8 mouse cellular contexts compared by ENCODE assay signal in the genomic region with DNA sequence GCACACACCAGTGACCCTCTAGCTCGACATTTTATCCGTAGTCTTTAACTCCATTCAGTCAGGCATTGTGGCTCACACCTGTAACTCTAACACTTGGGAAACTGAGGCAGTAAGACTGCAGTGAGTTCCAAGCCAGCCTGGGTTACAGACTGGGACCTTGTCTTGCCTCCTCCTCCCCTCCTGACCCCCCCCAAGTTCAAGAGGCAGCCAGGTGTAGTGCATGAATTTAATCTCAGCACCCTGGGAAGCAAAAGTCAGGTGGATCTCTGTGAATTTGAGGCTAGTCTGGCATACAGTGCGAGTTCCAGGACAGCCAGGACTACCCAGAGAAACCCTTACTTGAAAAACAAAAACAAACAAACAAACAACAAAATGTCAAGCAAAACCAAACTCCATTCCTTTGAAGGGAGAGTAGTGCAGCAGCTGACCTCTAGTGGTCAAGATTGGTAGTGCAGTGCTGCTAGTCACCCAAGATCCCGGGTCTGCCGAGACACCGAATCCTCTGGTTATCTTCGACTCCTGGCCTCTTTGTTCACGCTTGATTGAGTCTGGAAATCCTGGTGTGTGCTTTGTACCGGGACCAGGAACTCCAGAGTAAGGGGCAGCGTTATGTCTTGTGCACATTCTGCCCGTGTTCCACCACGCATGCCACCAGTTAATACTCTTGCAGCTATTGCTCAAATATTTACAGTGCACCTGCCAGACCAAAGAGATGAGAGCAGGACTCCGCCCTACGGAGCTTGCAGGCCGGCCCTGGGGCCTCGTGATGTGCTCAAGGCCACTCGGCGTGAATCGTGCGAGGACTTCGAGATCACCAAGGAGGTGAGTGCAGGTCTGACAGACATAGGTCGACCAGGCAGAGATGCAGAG. TPM values are rescaled to one million over a fixed set of nuclear protein-coding genes. Genes with fewer than 3 reads are reported as not detected.
DNase-seq lines count a peak whose midpoint lies in the region; ATAC-seq and TF ChIP-seq lines count a peak whose summit lies in the region.

No protein-coding gene starts in this region.

- peak overlapping the region; percentile 26; the same call in 1 of the 2 replicates for H3K9ac ChIP-seq in intestine, postnatal 0 days (ENCODE audit: low read depth, low read length)
- H3K9ac ChIP-seq in limb, embryonic 13.5 days, result no peak overlapping the region
- H3K9ac ChIP-seq in midbrain, embryonic 15.5 days, result peak overlapping the region; percentile 30

- no peaks in the 10 kb centered on the region for H3K9me3 ChIP-seq in intestine, postnatal 0 days (ENCODE audit: control insufficient read depth)
- H3K9me3 ChIP-seq in limb, embryonic 13.5 days, result no peaks in the 10 kb centered on the region
- H3K9me3 ChIP-seq in midbrain, embryonic 15.5 days, result no peaks in the 10 kb centered on the region

- H3K4me2 ChIP-seq in intestine, postnatal 0 days (replicated peaks; ENCODE audit: low read depth), result peak overlapping the region; percentile 66
- H3K4me2 ChIP-seq in limb, embryonic 13.5 days (replicated peaks), result peak overlapping the region; percentile 45
- peak overlapping the region; percentile 45 for H3K4me2 ChIP-seq in midbrain, embryonic 15.5 days

- peaks cover 6% of the 10 kb centered on the region; the same call in 1 of the 2 replicates for H3K36me3 ChIP-seq in intestine, postnatal 0 days (ENCODE audit: control insufficient read depth, insufficient read depth)
- no peaks in the 10 kb centered on the region for H3K36me3 ChIP-seq in limb, embryonic 13.5 days
- H3K36me3 ChIP-seq in midbrain, embryonic 15.5 days (replicated peaks), result no peaks in the 10 kb centered on the region
- no peaks in the 10 kb centered on the region for H3K36me3 ChIP-seq in spleen, adult 2 months (ENCODE audit: control insufficient read depth, insufficient read depth, low read length)

- peak overlapping the region; percentile 14; the same call in 1 of the 2 replicates for H3K4me3 ChIP-seq in intestine, postnatal 0 days (ENCODE audit: low read depth, low read length)
- no peak overlapping the region for H3K4me3 ChIP-seq in limb, embryonic 13.5 days
- H3K4me3 ChIP-seq in midbrain, embryonic 15.5 days, result peak overlapping the region; percentile 21
- H3K4me3 ChIP-seq in spleen, adult 2 months (ENCODE audit: extremely low read depth, insufficient read depth, insufficient read length), result no peak overlapping the region

- peak overlapping the region; percentile 93 for H3K27ac ChIP-seq in intestine, postnatal 0 days (ENCODE audit: low read depth, low read length)
- no peak overlapping the region for H3K27ac ChIP-seq in limb, embryonic 13.5 days
- no peak overlapping the region for H3K27ac ChIP-seq in midbrain, embryonic 15.5 days
- no peak overlapping the region for H3K27ac ChIP-seq in spleen, adult 2 months (ENCODE audit: insufficient read depth, low read length)

- no peak for TF ChIP-seq POLR2A in spleen, adult 2 months (IDR thresholded peaks at IDR 0.05; ENCODE audit: low read depth, low read length)

- DNase-seq in urinary bladder, adult 18-20 months (ENCODE audit: low spot score in 2 of 2), result peak; percentile 39 to 75
- DNase-seq in urinary bladder, adult 2 months (ENCODE audit: low spot score), result no peak
- peak; percentile 86 for DNase-seq in embryo, embryonic 10.5 days (ENCODE audit: low spot score)
- peak; percentile 52 to 55 for DNase-seq in gastrocnemius, postnatal 36 days
- DNase-seq in spleen, adult 2 months (ENCODE audit: low read depth in 1 of 2, low spot score in 2 of 2), result peak; percentile 41 to 58

- intact Hi-C loops in gastrocnemius, postnatal 36 days (cut with DNase I), result loop anchor here (5.0 kb wide), 1 partner anchor 40 kb away; a partner anchor contains a TSS

- H3K27me3 ChIP-seq in intestine, postnatal 0 days (replicated peaks; ENCODE audit: control insufficient read depth, insufficient read depth, low read length), result no peaks in the 10 kb centered on the region
- H3K27me3 ChIP-seq in limb, embryonic 13.5 days, result peaks cover 16% of the 10 kb centered on the region
- no peaks in the 10 kb centered on the region for H3K27me3 ChIP-seq in midbrain, embryonic 15.5 days (replicated peaks)
- no peaks in the 10 kb centered on the region for H3K27me3 ChIP-seq in spleen, adult 2 months (ENCODE audit: control insufficient read depth, insufficient read depth, low read length)

- TF ChIP-seq CTCF in intestine, postnatal 0 days (IDR thresholded peaks at IDR 0.05; ENCODE audit: low read depth), result peak; percentile 97
- peak; percentile 84; the same call in 1 of the 2 replicates for TF ChIP-seq CTCF in spleen, adult 2 months (IDR thresholded peaks at IDR 0.05; ENCODE audit: extremely low read depth, insufficient read depth, insufficient read length, insufficient replicate concordance)

- H3K4me1 ChIP-seq in intestine, postnatal 0 days (replicated peaks; ENCODE audit: control insufficient read depth, insufficient read depth, low read length), result peaks cover 8% of the 10 kb centered on the region; the same call in 1 of the 2 replicates
- H3K4me1 ChIP-seq in limb, embryonic 13.5 days, result peaks cover 33% of the 10 kb centered on the region
- peaks cover 12% of the 10 kb centered on the region; the same call in 1 of the 2 replicates for H3K4me1 ChIP-seq in midbrain, embryonic 15.5 days
- H3K4me1 ChIP-seq in spleen, adult 2 months (ENCODE audit: control insufficient read depth, insufficient read depth, insufficient read length), result peaks cover 5% of the 10 kb centered on the region; the same call in 1 of the 2 replicates

- ATAC-seq in intestine, postnatal 0 days, result peak; percentile 36
- ATAC-seq in limb, embryonic 13.5 days (ENCODE audit: low FRiP score, low read depth), result no peak
- ATAC-seq in midbrain, embryonic 15.5 days (replicated peaks), result peak; percentile 61

- 10% methylated on average over 22 of the region's 22 CpGs for WGBS in intestine, postnatal 0 days
- WGBS in limb, embryonic 13.5 days, result 19% methylated on average over 22 of the region's 22 CpGs
- 19% methylated on average over 22 of the region's 22 CpGs for WGBS in midbrain, embryonic 15.5 days
- 33% methylated on average over 22 of the region's 22 CpGs for WGBS in spleen, adult 2 months

RNA-seq across cellular contexts. Expression of a gene that starts 13.8 kb away (rescaled TPM):
- 0.06 and 0.08 TPM in 2 replicates for polyA plus RNA-seq in urinary bladder, adult 2 months (2012; rRNA removed)
- 10 to 100 TPM in 1 of 2 experiments, 1 to 10 TPM in 1; 3.8 to 22.3 TPM for total RNA-seq in gastrocnemius, postnatal 36 days (2021)
- 15.4 and 39.1 TPM in 2 replicates for polyA plus RNA-seq in intestine, postnatal 0 days (2015; fragmentation: Nextera tagmentation; extraction: Ambion mirVana)
- 0.18 and 0.24 TPM in 2 replicates for polyA plus RNA-seq in limb, embryonic 13.5 days (2015; fragmentation: Nextera tagmentation; extraction: Ambion mirVana)
- 0.22 and 0.23 TPM in 2 replicates for polyA plus RNA-seq in midbrain, embryonic 15.5 days (2015; fragmentation: Nextera tagmentation; extraction: Ambion mirVana)
- 1.5 and 4.0 TPM in 2 replicates for polyA plus RNA-seq in spleen, adult 2 months (2012; rRNA removed)

RNA-seq across cellular contexts. Expression of a gene that starts 26.8 kb away (rescaled TPM):
- polyA plus RNA-seq in urinary bladder, adult 2 months (2012; rRNA removed), result 9.8 and 10.9 TPM in 2 replicates
- total RNA-seq in gastrocnemius, postnatal 36 days (2021), result 10 to 100 TPM; 25.9 to 29.9 TPM
- 1.0 and 1.2 TPM in 2 replicates for polyA plus RNA-seq in intestine, postnatal 0 days (2015; fragmentation: Nextera tagmentation; extraction: Ambion mirVana)
- polyA plus RNA-seq in limb, embryonic 13.5 days (2015; fragmentation: Nextera tagmentation; extraction: Ambion mirVana), result 8.3 and 9.2 TPM in 2 replicates
- 0.59 and 0.62 TPM in 2 replicates for polyA plus RNA-seq in midbrain, embryonic 15.5 days (2015; fragmentation: Nextera tagmentation; extraction: Ambion mirVana)
- 7.2 and 8.5 TPM in 2 replicates for polyA plus RNA-seq in spleen, adult 2 months (2012; rRNA removed)

RNA-seq across cellular contexts. Expression of a gene that starts 39.3 kb away (rescaled TPM):
- 37.9 and 39.9 TPM in 2 replicates for polyA plus RNA-seq in urinary bladder, adult 2 months (2012; rRNA removed)
- total RNA-seq in gastrocnemius, postnatal 36 days (2021), result 1 to 10 TPM; 1.8 to 4.0 TPM
- 39.8 and 49.2 TPM in 2 replicates for polyA plus RNA-seq in intestine, postnatal 0 days (2015; fragmentation: Nextera tagmentation; extraction: Ambion mirVana)
- 11.3 and 12.9 TPM in 2 replicates for polyA plus RNA-seq in limb, embryonic 13.5 days (2015; fragmentation: Nextera tagmentation; extraction: Ambion mirVana)
- 7.7 and 8.0 TPM in 2 replicates for polyA plus RNA-seq in midbrain, embryonic 15.5 days (2015; fragmentation: Nextera tagmentation; extraction: Ambion mirVana)
- 3.8 and 4.9 TPM in 2 replicates for polyA plus RNA-seq in spleen, adult 2 months (2012; rRNA removed)

RNA-seq across cellular contexts. Expression of a gene that starts 41.9 kb away (rescaled TPM):
- 0.04 and 0.12 TPM in 2 replicates for polyA plus RNA-seq in urinary bladder, adult 2 months (2012; rRNA removed)
- total RNA-seq in gastrocnemius, postnatal 36 days (2021), result 100 to 1,000 TPM; 241 to 268 TPM
- 1.4 and 1.7 TPM in 2 replicates for polyA plus RNA-seq in intestine, postnatal 0 days (2015; fragmentation: Nextera tagmentation; extraction: Ambion mirVana)
- polyA plus RNA-seq in limb, embryonic 13.5 days (2015; fragmentation: Nextera tagmentation; extraction: Ambion mirVana), result 5.3 and 6.2 TPM in 2 replicates
- polyA plus RNA-seq in midbrain, embryonic 15.5 days (2015; fragmentation: Nextera tagmentation; extraction: Ambion mirVana), result 0.40 and 0.91 TPM in 2 replicates
- 0.12 and 0.32 TPM in 2 replicates for polyA plus RNA-seq in spleen, adult 2 months (2012; rRNA removed)

Comparison
In these comparisons a context has a peak if more than half of its experiments do, and no peak if none do; other contexts are left out.
1. H3K4me3 ChIP-seq: peak in intestine, postnatal 0 days (single experiment) and midbrain, embryonic 15.5 days (single experiment); none in limb, embryonic 13.5 days (single experiment) and spleen, adult 2 months (single experiment).
2. Peak in every context shown above with its lines, with median percentiles within 50 percentile points of each other: H3K4me2 ChIP-seq.